Mouse (Mus musculus): ENCODE results near the gene Coa3. TPM values are rescaled to one million over a fixed set of nuclear protein-coding genes. Genes with fewer than 3 reads are reported as not detected.
"Not testable (repeated sequence)": the region's sequence is repeated elsewhere in the genome, so short reads cannot be mapped to it uniquely, and the experiment has no call there.

Gene Coa3
- total RNA-seq (2021), result 10 to 100 TPM; 70.0 to 73.4 TPM
- long read RNA-seq, experiment 1, transcript Coa3-201 (2 exons, 886 nt), result major isoform, 131 of 133 reads
- long read RNA-seq, experiment 1, partial matches to known transcripts, result 0 of 133 reads
- long read RNA-seq, experiment 1, other reads (novel, unspliced or antisense), result 2 of 133 reads
- long read RNA-seq, experiment 2, transcript Coa3-201 (2 exons, 886 nt), result major isoform, 125 of 126 reads
- long read RNA-seq, experiment 2, partial matches to known transcripts, result 0 of 126 reads
- long read RNA-seq, experiment 2, other reads (novel, unspliced or antisense), result 1 of 126 reads

DNA sequence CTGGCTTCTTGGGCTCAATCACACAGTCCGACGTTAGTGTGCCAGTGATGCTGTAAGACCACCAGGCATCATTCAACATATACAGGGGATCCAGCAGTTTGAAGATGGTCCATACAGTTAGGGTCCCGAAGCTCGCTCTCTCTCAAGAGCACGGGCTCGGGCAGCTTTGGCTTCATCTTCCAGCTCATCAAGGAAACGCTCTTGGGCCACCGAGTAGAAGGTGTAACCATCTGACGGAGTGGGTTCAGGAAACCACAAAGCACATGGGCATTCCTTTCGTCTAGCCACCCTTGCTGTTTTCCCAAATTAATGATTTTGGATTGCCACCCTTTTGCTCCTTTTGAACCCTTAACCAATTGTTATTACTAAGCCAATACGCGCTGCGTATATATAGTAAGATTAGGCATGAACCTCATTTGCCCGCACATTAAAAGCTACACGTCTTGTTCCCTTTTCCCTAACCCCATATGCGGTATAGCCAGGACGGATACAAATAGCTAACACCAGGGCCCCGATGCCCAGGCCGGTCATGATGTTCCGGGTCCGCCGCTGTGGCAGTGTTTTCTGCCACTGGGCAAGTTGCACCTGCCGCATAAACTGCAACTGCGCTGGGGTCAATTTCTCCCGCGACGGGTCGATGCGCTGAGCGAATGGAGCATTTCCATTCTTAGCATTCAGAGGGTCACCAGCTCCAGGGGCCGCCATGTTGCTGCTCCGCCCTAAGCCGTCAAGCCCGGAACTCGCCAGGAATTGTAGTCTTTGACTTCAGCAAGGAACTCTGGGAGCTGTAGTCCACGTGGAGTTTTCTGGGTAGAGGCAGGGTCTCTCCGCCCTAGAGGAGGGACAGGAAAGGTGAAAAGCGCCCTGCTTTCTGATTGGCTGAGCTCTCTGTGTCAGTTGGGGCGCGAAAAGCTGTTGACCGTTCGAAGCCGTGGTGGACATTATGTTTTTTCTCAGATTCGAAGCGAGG, at the start of gene Coa3, which contains the start of gene Cntd1:
Gene Coa3 (minus strand): TSS at position 892 of the 970 bp plus-strand sequence.
Gene Cntd1 (plus strand): TSS at position 790 of the 970 bp plus-strand sequence.
- DNase-seq, result peak; percentile 82
- intact Hi-C loops (cut with DNase I; ENCODE audit: low total_unique reads), result no loop called here

GRCm38 (mm10) chr11:101327311-101327710, 48.4 kb upstream of the Coa3 start:
- intact Hi-C loops (cut with DNase I; ENCODE audit: low total_unique reads), result no loop called here
- DNase-seq, result no peak

- intact Hi-C loops (cut with DNase I; ENCODE audit: low total_unique reads), result no loop called here
- no peak for DNase-seq
These were observed 47.2 kb upstream of the Coa3 start for GRCm38 (mm10) chr11:101326147-101326546.

DNA sequence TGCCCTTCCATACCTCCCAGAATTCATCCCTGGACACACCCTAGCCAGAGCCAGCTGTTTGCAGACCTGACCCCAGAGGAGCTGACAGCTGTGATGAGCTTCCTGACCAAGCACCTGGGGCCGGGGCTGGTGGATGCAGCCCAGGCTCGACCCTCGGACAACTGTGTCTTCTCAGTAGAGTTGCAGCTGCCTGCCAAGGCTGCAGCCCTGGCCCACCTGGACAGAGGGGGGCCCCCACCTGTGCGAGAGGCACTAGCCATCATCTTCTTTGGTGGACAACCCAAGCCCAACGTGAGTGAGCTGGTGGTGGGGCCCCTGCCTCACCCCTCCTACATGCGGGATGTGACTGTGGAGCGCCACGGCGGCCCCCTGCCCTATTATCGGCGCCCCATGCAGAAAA, 46.3 kb upstream of the Coa3 start:
- DNase-seq; intact Hi-C loops (cut with DNase I; ENCODE audit: low total_unique reads): not testable (repeated sequence)

DNA sequence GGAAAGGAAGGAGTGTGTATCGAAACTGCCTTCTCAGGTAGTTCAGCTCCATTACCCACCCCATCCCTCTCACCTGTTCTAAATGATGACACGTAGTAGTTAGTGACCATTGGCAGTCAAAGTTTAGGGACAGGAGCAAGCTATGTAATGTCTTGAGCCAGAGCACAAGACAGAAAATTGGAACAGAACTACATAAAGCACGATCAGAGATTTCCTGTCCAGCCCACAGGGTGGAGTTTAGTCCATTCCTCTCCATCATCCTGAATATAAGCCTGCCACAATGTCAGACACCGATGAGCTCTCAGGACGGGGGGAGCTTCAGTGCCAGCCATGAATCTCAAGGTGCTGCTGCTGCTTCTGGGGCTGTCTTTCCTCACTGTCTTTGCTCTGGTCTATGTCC, 45.8 kb upstream of the Coa3 start, which contains the start of gene Aoc2:
Gene Aoc2 (plus strand): TSS at position 301 of the 400 bp plus-strand sequence.
- intact Hi-C loops (cut with DNase I; ENCODE audit: low total_unique reads), result no loop called here
- no peak for DNase-seq

- DNase-seq, result peak; percentile 67
- intact Hi-C loops (cut with DNase I; ENCODE audit: low total_unique reads), result loop anchor here (2.0 kb wide), 1 partner anchor 71 kb away; no protein-coding TSS in a partner anchor
These were observed 44.7 kb upstream of the Coa3 start for GRCm38 (mm10) chr11:101323609-101324008.

GRCm38 (mm10) chr11:101316501-101316917, 37.6 kb upstream of the Coa3 start:
- intact Hi-C loops (cut with DNase I; ENCODE audit: low total_unique reads), result no loop called here
- no peak for DNase-seq

DNA sequence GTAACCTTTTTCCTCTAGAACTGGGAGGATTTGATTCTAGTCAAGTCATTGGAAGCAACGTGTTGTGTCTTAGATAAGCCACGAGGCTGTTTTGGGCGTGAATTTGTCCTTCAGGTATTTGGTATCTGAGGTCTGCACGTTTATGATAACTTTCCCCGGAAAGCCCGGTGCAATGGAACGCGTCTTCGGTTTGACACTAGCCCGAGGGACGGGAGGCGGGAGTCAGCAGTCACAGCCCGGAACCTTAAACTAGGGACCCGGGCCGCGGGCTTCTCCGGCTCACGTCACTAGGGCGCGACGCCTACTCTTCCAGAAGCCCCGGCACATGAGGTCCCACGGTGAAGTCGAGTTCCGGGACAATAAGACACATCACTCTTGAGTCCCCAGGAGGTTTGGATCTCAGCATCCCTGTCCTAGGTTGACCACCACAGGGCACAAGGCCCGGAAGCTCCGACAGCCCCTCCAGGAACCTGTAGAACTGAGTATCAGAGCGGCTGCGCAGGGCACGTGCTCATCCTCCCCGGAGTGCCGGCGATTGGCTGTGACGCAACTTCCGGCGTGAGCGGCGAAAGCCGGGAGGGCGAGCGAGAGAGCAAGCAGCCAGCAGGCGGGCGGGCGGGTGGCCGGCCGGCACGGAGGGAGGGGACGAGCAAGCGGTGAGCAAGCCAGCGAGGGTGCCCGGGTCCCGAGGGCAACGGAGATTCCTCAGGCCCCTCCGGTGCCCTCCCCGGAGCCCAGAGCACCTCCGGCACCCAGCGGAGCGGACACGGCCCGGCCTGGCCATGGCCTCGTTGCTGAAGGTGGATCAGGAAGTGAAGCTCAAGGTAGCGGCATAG, 37.0 kb upstream of the Coa3 start, which contains the start of gene Psme3:
Gene Psme3 (plus strand): TSS at position 549 of the 836 bp plus-strand sequence.
- DNase-seq, result peak; percentile 94
- intact Hi-C loops (cut with DNase I; ENCODE audit: low total_unique reads), result no loop called here

DNA sequence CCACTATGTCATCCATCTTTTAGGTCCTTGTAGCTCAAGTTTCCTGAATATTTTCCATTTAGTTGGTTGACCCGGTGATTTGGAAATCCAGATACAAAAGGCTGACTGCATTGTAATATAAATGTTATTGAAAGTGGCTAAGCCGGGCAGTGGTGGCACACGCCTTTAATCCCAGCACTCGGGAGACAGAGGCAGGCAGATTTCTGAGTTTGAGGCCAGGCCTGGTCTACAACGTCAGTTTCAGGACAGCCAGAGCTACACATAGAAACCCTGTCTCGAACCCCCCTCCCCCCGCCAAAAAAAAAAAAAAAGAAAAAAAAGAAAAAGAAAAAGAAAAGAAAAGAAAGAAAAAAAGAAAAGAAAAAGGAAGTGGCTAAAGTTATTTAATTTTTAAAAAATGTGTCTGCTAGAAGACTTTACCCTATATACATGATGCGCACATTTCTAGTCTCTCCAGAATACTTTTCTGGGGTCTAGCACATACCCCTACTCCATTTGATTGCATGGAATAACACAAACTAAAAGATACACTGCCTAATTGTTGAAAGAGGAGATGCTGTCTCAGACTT, 36.3 kb upstream of the Coa3 start:
- intact Hi-C loops (cut with DNase I; ENCODE audit: low total_unique reads), result no loop called here
- DNase-seq, result no peak

- no peak for DNase-seq
- intact Hi-C loops (cut with DNase I; ENCODE audit: low total_unique reads), result no loop called here
These were observed 35.7 kb upstream of the Coa3 start for GRCm38 (mm10) chr11:101314567-101314966.

- intact Hi-C loops (cut with DNase I; ENCODE audit: low total_unique reads), result no loop called here
- DNase-seq, result no peak
These were observed 33.2 kb upstream of the Coa3 start for GRCm38 (mm10) chr11:101312150-101312549.

DNA sequence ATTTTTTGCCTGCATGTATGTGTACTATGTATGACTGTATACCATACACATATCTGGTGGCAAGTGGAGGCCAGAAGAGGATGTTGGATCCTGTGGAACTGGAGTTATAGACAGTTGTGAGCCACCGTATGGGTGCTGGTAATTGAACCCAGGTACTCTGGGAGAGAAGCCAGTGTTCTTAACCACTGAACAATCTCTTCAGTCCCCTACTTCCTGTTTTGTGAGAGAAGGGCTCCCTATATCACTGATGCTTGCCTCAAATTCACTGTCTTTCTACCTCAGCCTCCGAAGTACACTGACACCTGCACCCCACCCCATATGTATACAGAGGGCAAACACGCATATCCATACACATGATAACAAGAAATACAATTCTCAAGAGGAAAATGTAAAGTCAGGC, 32.2 kb upstream of the Coa3 start:
- DNase-seq, result no peak
- intact Hi-C loops (cut with DNase I; ENCODE audit: low total_unique reads), result no loop called here

- intact Hi-C loops (cut with DNase I; ENCODE audit: low total_unique reads), result no loop called here
- no peak for DNase-seq
These were observed 28.8 kb upstream of the Coa3 start for GRCm38 (mm10) chr11:101307744-101308143.

DNA sequence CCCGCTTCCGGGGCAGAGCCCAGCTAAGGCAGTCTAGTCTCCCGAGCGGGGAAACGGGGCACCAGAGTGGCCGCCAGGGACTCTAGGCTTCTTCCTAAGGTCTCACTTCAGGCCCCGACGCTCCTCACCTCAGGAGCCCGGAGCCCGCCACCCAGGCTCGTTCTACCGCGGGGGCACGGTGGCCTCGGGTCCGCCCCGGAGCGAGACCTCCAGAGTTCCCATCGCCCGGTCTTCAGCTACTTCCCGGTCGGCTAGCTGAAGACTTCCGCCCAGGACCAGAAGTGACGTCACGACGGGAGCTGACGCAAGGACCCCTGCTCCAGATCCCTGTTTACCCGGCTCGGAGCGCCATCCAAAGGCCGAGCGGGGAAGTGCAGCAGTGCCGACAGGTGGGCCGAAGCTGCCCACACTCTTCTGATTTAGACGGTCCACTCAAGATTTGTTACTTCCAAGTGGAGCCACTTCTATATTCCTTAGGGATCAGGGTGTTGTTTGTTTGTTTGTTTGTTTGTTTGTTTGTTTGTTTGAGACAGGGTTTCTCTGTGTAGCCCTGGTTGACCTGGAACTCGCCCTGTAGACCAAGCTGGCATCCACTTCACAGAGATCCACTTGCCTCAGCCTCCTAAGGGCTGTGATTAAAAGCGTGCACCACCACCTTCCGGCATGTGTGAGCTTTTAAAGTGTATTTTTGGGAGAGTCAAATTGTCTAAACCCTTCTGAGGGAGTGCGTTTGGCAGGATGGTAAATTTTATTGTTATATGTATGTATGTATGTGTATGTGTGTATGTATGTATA, 23.3 kb upstream of the Coa3 start, which contains the start of gene Becn1:
Gene Becn1 (minus strand): TSS at position 283 of the 795 bp plus-strand sequence.
- peak; percentile 97 for DNase-seq
- intact Hi-C loops (cut with DNase I; ENCODE audit: low total_unique reads), result no loop called here

- no peak for DNase-seq
- intact Hi-C loops (cut with DNase I; ENCODE audit: low total_unique reads), result loop anchor here (2.0 kb wide), 1 partner anchor 91 kb away; no protein-coding TSS in a partner anchor
These were observed 22.5 kb upstream of the Coa3 start for GRCm38 (mm10) chr11:101301299-101302003.

DNA sequence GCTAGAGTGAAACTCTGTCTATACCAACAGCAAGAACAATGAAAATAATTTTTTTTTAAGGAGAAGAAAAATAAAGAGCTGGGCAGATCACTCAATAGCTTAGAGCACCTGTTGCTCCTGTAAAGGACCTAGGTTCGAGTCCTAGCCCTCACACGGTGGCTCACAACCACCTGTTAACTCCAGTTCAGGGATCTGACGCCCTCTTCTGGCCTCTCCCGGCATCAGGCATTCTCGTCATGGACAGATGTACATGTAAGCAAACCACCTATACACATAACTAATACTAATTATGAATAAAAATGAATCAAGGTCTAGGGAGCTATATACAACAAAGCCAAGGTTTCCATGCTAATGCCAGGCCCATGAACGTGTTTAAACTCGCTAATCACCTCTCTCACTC, 22.0 kb upstream of the Coa3 start:
- intact Hi-C loops (cut with DNase I; ENCODE audit: low total_unique reads), result loop anchor here (2.0 kb wide), 1 partner anchor 90 kb away; no protein-coding TSS in a partner anchor
- no peak for DNase-seq

DNA sequence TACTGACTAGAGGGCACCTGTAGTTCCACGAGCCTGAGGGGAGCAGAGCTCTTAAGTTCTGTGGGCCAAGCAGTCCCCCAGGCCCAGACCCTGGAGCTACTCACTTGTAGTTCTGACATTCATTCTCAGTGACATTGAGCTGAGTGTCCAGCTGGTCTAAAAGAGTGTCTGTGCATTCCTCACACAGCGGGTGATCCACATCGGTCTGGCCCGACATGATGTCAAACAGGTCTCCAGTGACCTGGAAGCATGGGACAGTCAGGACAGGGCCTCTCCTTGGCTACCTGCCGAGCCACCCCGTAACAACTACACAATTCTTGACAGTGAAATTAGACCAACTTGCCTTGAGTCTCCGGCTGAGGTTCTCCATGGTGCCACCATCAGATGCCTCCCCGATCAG, 16.3 kb upstream of the Coa3 start:
- DNase-seq, result no peak
- intact Hi-C loops (cut with DNase I; ENCODE audit: low total_unique reads), result no loop called here
